17 mouse cellular contexts compared by ENCODE assay signal in genomic region chr1:118564561-118564960, GRCm38 (mm10).
DNase-seq lines count a peak whose midpoint lies in the region; ATAC-seq and TF ChIP-seq lines count a peak whose summit lies in the region.
"Had no signal": no experiment of that assay in that cellular context is flagged by ENCODE, and none has a peak within 500 bp of the region (broad histone marks: within the 10 kb centered on the region; RNA-seq: fewer than 3 reads in every experiment).

No protein-coding gene starts in this region.

- TF ChIP-seq EP300 in heart, postnatal 0 days (IDR thresholded peaks at IDR 0.05; ENCODE audit: low read depth) = no peak

- peaks cover 94% of the 10 kb centered on the region for H3K36me3 ChIP-seq in heart, postnatal 0 days (replicated peaks; ENCODE audit: control insufficient read depth, insufficient read depth, low read length)
- H3K36me3 ChIP-seq in lung, embryonic 14.5 days (ENCODE audit: insufficient read depth) = peaks cover 91% of the 10 kb centered on the region
- H3K36me3 ChIP-seq in splenic B cell, adult 2 months (ENCODE audit: control insufficient read depth, insufficient read depth, low read length, poor library complexity, severe bottlenecking) = peaks cover 15% of the 10 kb centered on the region

- TF ChIP-seq CTCF in heart, postnatal 0 days (IDR thresholded peaks at IDR 0.05; ENCODE audit: low read depth) = peak; percentile 43
- TF ChIP-seq CTCF in lung, embryonic 14.5 days (IDR thresholded peaks at IDR 0.05; ENCODE audit: low read depth) = peak; percentile 40

- DNase-seq in heart, postnatal 0 days (ENCODE audit: low spot score) = no peak
- DNase-seq in heart, adult 11 months = no peak
- DNase-seq in lung, embryonic 14.5 days = peak; percentile 13
- DNase-seq in lung, postnatal 10 days = no peak
- peak; percentile 20 for DNase-seq in NIH3T3 (ENCODE audit: low read depth)
- peak; percentile 5 for DNase-seq in splenic B cell, adult 2 months (ENCODE audit: low read depth, low spot score)
- DNase-seq in T-cell, adult 2 months (ENCODE audit: low spot score) = no peak
- DNase-seq: cerebellum, adult 9-11 months; gastrocnemius, postnatal 14 days; right cerebral cortex, adult 18-20 months had no signal

- no peak overlapping the region for H3K4me2 ChIP-seq in heart, postnatal 0 days (ENCODE audit: low read depth, low read length)
- H3K4me2 ChIP-seq in lung, embryonic 14.5 days = no peak overlapping the region
- H3K4me2 ChIP-seq: embryonic facial prominence, embryonic 15.5 days; heart, embryonic 13.5 days; hindbrain, embryonic 13.5 days; midbrain, embryonic 13.5 days; neural tube, embryonic 12.5 days had no signal

- no peak for ATAC-seq in heart, postnatal 0 days (ENCODE audit: insufficient read depth, low read depth)
- no peak for ATAC-seq in lung, embryonic 14.5 days (ENCODE audit: insufficient read depth)
- no peak for ATAC-seq in CD4-positive, CD25-positive, alpha-beta regulatory T cell, adult 4 months
- ATAC-seq: forebrain, embryonic 14.5 days; midbrain, embryonic 13.5 days had no signal

- no peak overlapping the region for H3K9ac ChIP-seq in heart, postnatal 0 days (replicated peaks; ENCODE audit: low read depth, low read length)
- H3K9ac ChIP-seq in lung, embryonic 14.5 days = no peak overlapping the region
- H3K9ac ChIP-seq: embryonic facial prominence, embryonic 15.5 days; heart, embryonic 13.5 days; hindbrain, embryonic 13.5 days; midbrain, embryonic 13.5 days; neural tube, embryonic 12.5 days had no signal

- H3K4me3 ChIP-seq in heart, postnatal 0 days (ENCODE audit: low read depth, low read length) = no peak overlapping the region
- no peak overlapping the region for H3K4me3 ChIP-seq in lung, embryonic 14.5 days (ENCODE audit: low read depth, low read length)
- H3K4me3 ChIP-seq: embryonic facial prominence, embryonic 15.5 days; heart, embryonic 13.5 days; hindbrain, embryonic 13.5 days; midbrain, embryonic 13.5 days; neural tube, embryonic 12.5 days had no signal

- H3K4me1 ChIP-seq in heart, postnatal 0 days (ENCODE audit: control insufficient read depth, insufficient read depth) = 0 out of 2 replicates have a peak, but pooled peaks cover 5% of the 10 kb centered on the region
- no peaks in the 10 kb centered on the region for H3K4me1 ChIP-seq in lung, embryonic 14.5 days (ENCODE audit: insufficient read depth)
- H3K4me1 ChIP-seq: embryonic facial prominence, embryonic 15.5 days; heart, embryonic 13.5 days; hindbrain, embryonic 13.5 days; midbrain, embryonic 13.5 days; neural tube, embryonic 12.5 days had no signal

- no peaks in the 10 kb centered on the region for H3K9me3 ChIP-seq in heart, postnatal 0 days (replicated peaks; ENCODE audit: control insufficient read depth, low read length)
- no peaks in the 10 kb centered on the region for H3K9me3 ChIP-seq in lung, embryonic 14.5 days (ENCODE audit: low read depth, low read length)
- H3K9me3 ChIP-seq: embryonic facial prominence, embryonic 15.5 days; heart, embryonic 13.5 days; hindbrain, embryonic 13.5 days; midbrain, embryonic 13.5 days; neural tube, embryonic 12.5 days had no signal

- H3K27ac ChIP-seq in heart, postnatal 0 days (ENCODE audit: low read depth) = no peak overlapping the region
- H3K27ac ChIP-seq in lung, embryonic 14.5 days (ENCODE audit: low read depth) = no peak overlapping the region
- H3K27ac ChIP-seq: embryonic facial prominence, embryonic 15.5 days; heart, embryonic 13.5 days; hindbrain, embryonic 13.5 days; midbrain, embryonic 13.5 days; neural tube, embryonic 12.5 days had no signal

- H3K27me3 ChIP-seq in heart, postnatal 0 days (ENCODE audit: control insufficient read depth, insufficient read depth, low read length) = no peaks in the 10 kb centered on the region
- no peaks in the 10 kb centered on the region for H3K27me3 ChIP-seq in lung, embryonic 14.5 days (ENCODE audit: insufficient read depth, low read length)
- no peaks in the 10 kb centered on the region for H3K27me3 ChIP-seq in splenic B cell, adult 2 months (ENCODE audit: control insufficient read depth, insufficient read depth, low read length, poor library complexity, severe bottlenecking)
- H3K27me3 ChIP-seq: embryonic facial prominence, embryonic 15.5 days; heart, embryonic 13.5 days; hindbrain, embryonic 13.5 days; midbrain, embryonic 13.5 days; neural tube, embryonic 12.5 days had no signal

Comparison
In these comparisons a context has a peak if more than half of its experiments do, and no peak if none do; other contexts are left out.
1. DNase-seq: peak in lung, embryonic 14.5 days (single experiment), NIH3T3 (single experiment) and splenic B cell, adult 2 months (single experiment); none in heart, postnatal 0 days (single experiment), heart, adult 11 months (single experiment), lung, postnatal 10 days (single experiment) and T-cell, adult 2 months (single experiment).